Mouse (Mus musculus) heart, postnatal 36 days (tissue): ENCODE data around the gene Mlx. TPM values are rescaled to one million over a fixed set of nuclear protein-coding genes. Genes with fewer than 3 reads are reported as not detected.

ENCODE experiments used
- DNase-seq, 2 experiments: peaks; one replicate each; pipeline ENCODE4 v3.0.0; 2021 to 2022
- intact Hi-C: fragments of 180-260 bp; cut with DNase I; formaldehyde crosslinking; loops from one replicate; pipeline ENCODE4 v1.15.1; 2025
- total RNA-seq, 2 experiments: library from RNA; stranded (reverse); gene quantifications; 2 replicates each; pipeline ENCODE4 v1.2.3; 2021

Gene Mlx
- 10 to 100 TPM; 18.8 to 23.1 TPM for total RNA-seq

GRCm38 (mm10) chr11:101086756-101087681 is at the start of gene Mlx:
Mlx (plus strand) TSS chr11:101087277.
- DNase-seq: peak; percentile 85 to 88
- intact Hi-C loops: no loop called here

GRCm38 (mm10) chr11:101037795-101038194 is 49.3 kb upstream of the Mlx start:
- intact Hi-C loops: no loop called here
- DNase-seq: no peak

- intact Hi-C loops: loop anchor here (5.0 kb wide), 1 partner anchor 34 kb away; no protein-coding TSS in a partner anchor
- no peak for DNase-seq
Measured at GRCm38 (mm10) chr11:101045826-101046225, 41.3 kb upstream of the Mlx start.

GRCm38 (mm10) chr11:101046440-101046839 is 40.6 kb upstream of the Mlx start:
- intact Hi-C loops: loop anchor here (5.0 kb wide), 1 partner anchor 34 kb away; no protein-coding TSS in a partner anchor

GRCm38 (mm10) chr11:101047502-101047901 is 39.6 kb upstream of the Mlx start:
- intact Hi-C loops: loop anchor here (5.0 kb wide), 1 partner anchor 35 kb away; no protein-coding TSS in a partner anchor
- DNase-seq: no peak

More at GRCm38 (mm10) chr11:101046440-101046839, 40.6 kb upstream of the Mlx start:
- no peak for DNase-seq

GRCm38 (mm10) chr11:101050359-101050758 is 36.7 kb upstream of the Mlx start:
- intact Hi-C loops: no loop called here
- no peak for DNase-seq

- no peak for DNase-seq
- intact Hi-C loops: no loop called here
Measured at GRCm38 (mm10) chr11:101051051-101051493, 36.0 kb upstream of the Mlx start.

- DNase-seq: no peak
- intact Hi-C loops: no loop called here
Measured at GRCm38 (mm10) chr11:101051617-101052016, 35.5 kb upstream of the Mlx start.

GRCm38 (mm10) chr11:101052751-101053473 is 34.2 kb upstream of the Mlx start:
- peak; percentile 71 to 74 for DNase-seq
- intact Hi-C loops: no loop called here

- intact Hi-C loops: no loop called here
- no peak for DNase-seq
Measured at GRCm38 (mm10) chr11:101053974-101054373, 33.1 kb upstream of the Mlx start.

GRCm38 (mm10) chr11:101055418-101055817 is 31.7 kb upstream of the Mlx start:
- no peak for DNase-seq
- intact Hi-C loops: no loop called here

- intact Hi-C loops: loop anchor here (1.0 to 2.0 kb wide), 2 partner anchors 10 to 74 kb away; no protein-coding TSS in a partner anchor
- DNase-seq: peak; percentile 53 to 61
Measured at GRCm38 (mm10) chr11:101056885-101057284, 30.2 kb upstream of the Mlx start.

- intact Hi-C loops: loop anchor here (1.0 to 2.0 kb wide), 6 partner anchors 9 to 165 kb away; partner anchors contain the start of gene Atp6v0a1
- peak; percentile 89 to 93 for DNase-seq
Measured at GRCm38 (mm10) chr11:101057860-101058259, 29.2 kb upstream of the Mlx start.

GRCm38 (mm10) chr11:101058726-101059125 is 28.4 kb upstream of the Mlx start:
- intact Hi-C loops: loop anchor here (1.0 to 2.0 kb wide), 4 partner anchors 50 to 166 kb away; partner anchors contain the start of gene Atp6v0a1
- DNase-seq: peak; percentile 49 to 66

- DNase-seq: no peak
- intact Hi-C loops: loop anchor here (2.0 kb wide), 3 partner anchors 51 to 167 kb away; partner anchors contain the start of gene Atp6v0a1
Measured at GRCm38 (mm10) chr11:101059473-101059872, 27.6 kb upstream of the Mlx start.

GRCm38 (mm10) chr11:101060126-101060525 is 27.0 kb upstream of the Mlx start:
- DNase-seq: peak; percentile 78 to 79
- intact Hi-C loops: loop anchor here (10.0 kb wide), 1 partner anchor 345 kb away; the partner anchor contains the start of genes Hspb9 and Kat2a

GRCm38 (mm10) chr11:101061049-101061448 is 26.0 kb upstream of the Mlx start:
- DNase-seq: no peak
- intact Hi-C loops: loop anchor here (10.0 kb wide), 1 partner anchor 346 kb away; the partner anchor contains the start of genes Hspb9 and Kat2a

GRCm38 (mm10) chr11:101062165-101062884 is 24.8 kb upstream of the Mlx start:
- intact Hi-C loops: loop anchor here (10.0 kb wide), 1 partner anchor 348 kb away; the partner anchor contains the start of genes Hspb9 and Kat2a
- peak; percentile 63 to 74 for DNase-seq

GRCm38 (mm10) chr11:101062971-101063675 is 24.0 kb upstream of the Mlx start:
- intact Hi-C loops: loop anchor here (10.0 kb wide), 1 partner anchor 348 kb away; the partner anchor contains the start of genes Hspb9 and Kat2a
- DNase-seq: no peak
